Mouse (Mus musculus): ENCODE data around the gene Pde8a. TPM values are rescaled to one million over a fixed set of nuclear protein-coding genes. Genes with fewer than 3 reads are reported as not detected.

Gene Pde8a
- total RNA-seq, 2 experiments from 2014 or later, result 1.8 to 9.3 TPM

- ATAC-seq (replicated peaks; ENCODE audit: poor library complexity, severe bottlenecking), result peak; percentile 33; the same call in 1 of the 2 replicates
These were observed 4.5 kb upstream of the Pde8a start for GRCm38 (mm10) chr7:81208944-81209343.

DNA sequence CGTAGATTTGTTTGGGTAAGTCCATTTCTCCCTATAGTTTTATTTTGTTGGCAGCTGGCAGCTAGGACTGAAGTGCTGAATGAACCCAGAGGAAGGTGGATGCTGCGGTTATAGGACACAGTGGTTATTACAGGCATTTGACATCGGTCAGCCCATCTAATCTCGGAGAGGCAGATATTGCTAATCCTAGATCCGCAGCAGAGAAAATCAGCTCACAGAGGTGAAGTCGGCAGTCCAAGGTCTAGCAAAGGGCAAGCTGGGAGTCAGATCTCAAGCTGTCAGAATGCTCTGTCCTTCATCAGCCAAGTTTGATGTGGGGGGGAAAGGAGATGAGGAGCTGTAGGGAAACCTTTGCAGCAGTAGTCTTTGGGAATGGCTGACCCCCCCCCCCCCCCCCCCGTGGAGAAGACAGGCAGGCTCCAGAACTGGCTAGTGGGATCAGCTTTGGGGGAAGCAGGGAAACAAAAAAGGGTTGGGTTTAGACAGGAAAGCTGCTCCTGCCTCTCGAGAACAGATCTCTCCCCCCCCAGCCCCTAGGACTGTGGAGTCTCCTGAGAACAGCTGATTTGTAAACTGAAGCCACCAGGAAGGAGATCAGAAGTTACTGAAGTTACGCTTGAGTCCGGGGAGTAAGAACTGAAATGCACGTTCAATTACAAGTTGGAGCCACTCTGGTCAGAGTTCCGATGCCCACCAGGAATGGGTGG is 3.3 kb upstream of the Pde8a start:
- no peak for ATAC-seq (replicated peaks; ENCODE audit: poor library complexity, severe bottlenecking)

- ATAC-seq (replicated peaks; ENCODE audit: poor library complexity, severe bottlenecking), result no peak
These were observed 1.6 kb upstream of the Pde8a start for GRCm38 (mm10) chr7:81211760-81212159.

GRCm38 (mm10) chr7:81212261-81212681 is 1.1 kb upstream of the Pde8a start:
- peak; percentile 64 for ATAC-seq (replicated peaks; ENCODE audit: poor library complexity, severe bottlenecking)

DNA sequence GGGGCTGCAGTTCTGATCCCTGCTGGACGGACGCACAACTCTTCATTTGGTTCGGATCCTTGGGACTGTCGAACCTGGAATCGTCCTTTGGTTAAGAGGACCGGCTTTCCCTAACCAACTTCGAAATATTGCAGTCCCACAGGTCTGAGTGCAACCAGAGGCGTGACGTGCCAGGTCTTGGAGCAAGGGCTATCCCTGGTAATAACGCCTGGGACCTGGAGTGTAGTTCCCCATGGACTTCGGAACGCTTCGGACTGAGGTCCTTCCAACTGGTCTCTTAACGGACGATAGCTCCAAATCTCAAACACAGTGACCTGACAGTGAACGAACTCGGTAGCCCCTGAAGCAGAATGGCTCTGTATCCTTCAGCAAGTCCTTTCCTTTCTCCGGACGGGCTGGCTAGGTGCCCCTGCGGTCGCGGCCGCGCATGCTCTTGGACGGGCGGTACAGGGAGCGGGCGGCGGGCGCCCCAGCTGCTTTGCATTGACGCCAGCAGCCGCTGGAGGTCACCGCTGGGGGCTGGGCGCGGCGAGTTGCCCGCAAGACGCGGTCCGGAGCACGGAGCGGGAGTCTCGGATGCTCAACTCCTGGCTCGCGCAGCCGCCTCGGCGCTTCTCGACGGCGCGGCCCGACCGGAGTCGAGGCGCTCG is 574 bp upstream of the Pde8a start:
- ATAC-seq (replicated peaks; ENCODE audit: poor library complexity, severe bottlenecking), result peak; percentile 82

DNA sequence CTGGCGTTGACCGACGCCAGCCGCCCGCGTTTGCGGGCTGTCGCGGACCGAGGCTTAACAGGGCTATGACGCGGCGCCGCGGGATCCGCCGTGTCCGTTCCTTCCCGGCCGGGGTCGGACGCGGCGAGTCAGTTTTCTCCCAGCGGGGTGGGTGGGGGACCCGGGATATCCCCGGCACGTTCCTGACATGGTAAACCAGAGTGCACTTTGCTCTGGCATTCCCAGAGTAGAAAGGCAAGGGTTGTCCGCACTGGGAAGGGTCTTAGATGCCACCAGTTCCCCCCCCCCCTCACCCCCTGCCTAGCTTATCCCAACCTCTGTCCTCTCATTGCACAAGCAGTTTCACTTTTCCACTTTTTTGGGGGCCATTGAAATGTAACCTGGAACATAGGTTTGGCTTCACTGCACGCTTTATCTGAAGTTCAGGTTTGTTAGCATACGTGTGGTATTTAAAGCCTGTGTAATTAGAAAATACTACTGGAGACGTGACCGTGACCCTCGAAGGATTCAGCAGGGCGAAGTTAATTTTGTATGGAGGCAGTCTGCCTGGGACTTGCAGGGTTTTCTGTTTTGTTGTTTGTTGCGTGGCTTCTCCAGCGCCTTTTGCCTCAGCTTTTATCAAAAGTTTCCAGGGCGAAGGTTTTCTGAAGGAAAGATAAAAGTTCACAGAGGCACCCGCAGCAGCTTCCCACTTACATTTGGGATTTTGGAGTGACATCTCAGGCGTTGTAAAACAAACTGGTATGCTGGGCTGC is 934 bp downstream of the Pde8a start:
- no peak for ATAC-seq (replicated peaks; ENCODE audit: poor library complexity, severe bottlenecking)

- ATAC-seq (replicated peaks; ENCODE audit: poor library complexity, severe bottlenecking), result no peak
These were observed 2.6 kb downstream of the Pde8a start for GRCm38 (mm10) chr7:81215950-81216349.

GRCm38 (mm10) chr7:81219321-81219720 is 5.9 kb downstream of the Pde8a start:
- ATAC-seq (replicated peaks; ENCODE audit: poor library complexity, severe bottlenecking), result no peak

DNA sequence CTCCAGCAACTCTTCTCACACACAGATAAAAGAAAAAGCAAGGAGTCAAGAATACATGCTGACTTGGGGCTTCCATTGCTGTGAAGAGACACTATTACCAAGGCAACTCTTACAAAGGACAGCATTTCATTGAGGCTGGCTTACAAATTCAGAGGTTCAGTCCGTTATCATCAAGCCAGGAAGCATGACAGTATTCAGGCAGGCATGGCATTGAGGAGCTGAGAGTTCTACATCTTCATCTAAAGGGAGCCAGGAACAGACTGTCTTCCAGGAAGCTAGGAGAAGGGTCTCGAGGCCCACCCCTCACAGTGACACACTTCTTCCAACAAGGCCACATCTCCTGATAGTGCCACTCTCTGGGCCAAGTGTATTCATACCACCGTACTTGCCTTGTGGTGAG is 7.0 kb downstream of the Pde8a start:
- no peak for ATAC-seq (replicated peaks; ENCODE audit: poor library complexity, severe bottlenecking)

GRCm38 (mm10) chr7:81224260-81224659 is 10.9 kb downstream of the Pde8a start:
- ATAC-seq (replicated peaks; ENCODE audit: poor library complexity, severe bottlenecking), result no peak

GRCm38 (mm10) chr7:81230091-81230792 is 16.8 kb downstream of the Pde8a start:
- no peak for ATAC-seq (replicated peaks; ENCODE audit: poor library complexity, severe bottlenecking)

GRCm38 (mm10) chr7:81232674-81233073 is 19.3 kb downstream of the Pde8a start:
- ATAC-seq (replicated peaks; ENCODE audit: poor library complexity, severe bottlenecking), result peak; percentile 64

GRCm38 (mm10) chr7:81235117-81235516 is 21.7 kb downstream of the Pde8a start:
- ATAC-seq (replicated peaks; ENCODE audit: poor library complexity, severe bottlenecking), result peak; percentile 82

DNA sequence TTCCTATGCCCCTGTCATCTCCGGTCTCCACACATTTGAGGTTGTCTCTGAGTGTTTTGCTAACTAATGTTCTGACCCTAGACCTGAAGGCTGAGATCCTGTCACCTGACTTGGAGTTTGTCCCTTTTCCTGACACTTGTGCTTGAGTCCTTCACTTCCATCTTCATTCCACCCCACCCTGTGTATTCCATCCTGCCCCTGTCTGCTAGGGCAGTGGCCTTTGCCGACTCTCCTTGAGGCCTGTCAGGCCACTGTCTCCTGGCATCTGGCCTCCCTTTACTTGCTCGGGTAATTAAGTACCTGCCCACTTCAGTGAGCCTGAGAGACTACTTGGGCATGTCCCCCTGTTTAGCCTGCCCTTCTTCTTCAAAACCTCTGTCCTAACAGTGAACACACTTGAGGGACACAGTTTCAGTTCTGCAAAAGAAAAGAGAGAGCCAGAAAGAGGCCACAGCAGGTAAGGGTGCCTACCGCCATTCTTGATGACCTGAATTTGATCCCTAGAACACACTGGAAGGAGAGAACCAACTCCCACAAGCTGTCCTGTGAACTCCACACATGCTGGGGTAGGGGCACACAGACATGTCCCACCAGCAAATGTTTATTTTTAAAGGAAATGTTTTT is 22.3 kb downstream of the Pde8a start:
- peak; percentile 47; the same call in 1 of the 2 replicates for ATAC-seq (replicated peaks; ENCODE audit: poor library complexity, severe bottlenecking)

DNA sequence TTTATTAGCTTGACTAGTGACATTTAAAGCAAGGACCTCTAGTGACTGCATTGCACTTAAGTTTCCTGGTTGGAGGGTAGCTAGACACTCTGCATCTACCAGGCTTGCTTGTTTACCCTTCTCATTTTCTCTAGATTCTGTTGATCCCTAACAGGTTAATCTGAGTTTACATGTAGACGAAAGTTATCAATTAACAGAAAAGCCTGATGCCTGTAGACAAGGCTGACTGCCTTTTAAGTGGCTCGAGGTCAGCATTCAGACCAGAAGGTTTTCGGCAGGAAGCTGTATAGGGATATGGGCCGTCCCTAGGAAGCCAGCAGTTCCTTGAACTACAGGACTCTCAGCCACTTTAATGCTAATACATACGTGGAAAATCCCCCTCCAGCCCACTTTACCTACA is 30.0 kb downstream of the Pde8a start:
- ATAC-seq (replicated peaks; ENCODE audit: poor library complexity, severe bottlenecking), result no peak

- ATAC-seq (replicated peaks; ENCODE audit: poor library complexity, severe bottlenecking), result no peak
These were observed 36.5 kb downstream of the Pde8a start for GRCm38 (mm10) chr7:81249854-81250279.

GRCm38 (mm10) chr7:81250601-81251000 is 37.2 kb downstream of the Pde8a start:
- ATAC-seq (replicated peaks; ENCODE audit: poor library complexity, severe bottlenecking), result no peak

- no peak for ATAC-seq (replicated peaks; ENCODE audit: poor library complexity, severe bottlenecking)
These were observed 38.1 kb downstream of the Pde8a start for GRCm38 (mm10) chr7:81251521-81251920.

GRCm38 (mm10) chr7:81253317-81253716 is 39.9 kb downstream of the Pde8a start:
- no peak for ATAC-seq (replicated peaks; ENCODE audit: poor library complexity, severe bottlenecking)

DNA sequence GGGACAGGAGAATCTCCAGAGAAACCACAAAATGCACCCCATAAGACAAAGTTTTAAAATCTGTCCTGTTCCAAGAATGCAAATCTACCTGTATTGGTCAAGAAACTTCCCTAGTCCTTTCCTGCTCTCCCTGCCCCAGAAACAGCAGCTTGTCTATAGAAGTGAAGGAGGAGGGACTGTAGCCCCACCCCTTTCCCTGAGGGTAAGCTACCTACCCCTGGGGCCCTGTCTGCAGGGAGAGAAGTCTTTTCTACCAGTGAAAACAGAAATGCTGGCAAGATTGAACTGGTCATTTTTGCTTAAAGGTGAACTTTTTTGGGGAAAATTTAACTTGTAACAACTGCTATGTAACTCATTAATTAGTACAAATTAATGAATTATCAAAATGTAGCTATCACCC is 41.2 kb downstream of the Pde8a start:
- ATAC-seq (replicated peaks; ENCODE audit: poor library complexity, severe bottlenecking), result no peak

Data from granulocyte monocyte progenitor cell, adult 5-6 weeks (primary cell).